Mouse (Mus musculus) brain, embryonic 14.5 days (tissue): ENCODE measurements around the gene Ssbp2.

Experiments used
- CTCF ChIP-seq: fragments of 200-500 bp; IDR thresholded peaks from 2 replicates; pipeline ENCODE4 v1.5.1; 2012; ENCODE audit warnings: inconsistent platforms, mild to moderate bottlenecking, moderate library complexity, borderline replicate concordance; ENCODE audit not compliant: insufficient read depth, insufficient read length; ENCODE audit errors: extremely low read depth
- POLR2A ChIP-seq: fragments of 200-500 bp; IDR thresholded peaks from 2 replicates; pipeline ENCODE4 v1.6.1; 2012; ENCODE audit warnings: mild to moderate bottlenecking, inconsistent platforms, borderline replicate concordance; ENCODE audit not compliant: poor library complexity, insufficient read depth, insufficient read length, severe bottlenecking; ENCODE audit errors: extremely low read depth

DNA sequence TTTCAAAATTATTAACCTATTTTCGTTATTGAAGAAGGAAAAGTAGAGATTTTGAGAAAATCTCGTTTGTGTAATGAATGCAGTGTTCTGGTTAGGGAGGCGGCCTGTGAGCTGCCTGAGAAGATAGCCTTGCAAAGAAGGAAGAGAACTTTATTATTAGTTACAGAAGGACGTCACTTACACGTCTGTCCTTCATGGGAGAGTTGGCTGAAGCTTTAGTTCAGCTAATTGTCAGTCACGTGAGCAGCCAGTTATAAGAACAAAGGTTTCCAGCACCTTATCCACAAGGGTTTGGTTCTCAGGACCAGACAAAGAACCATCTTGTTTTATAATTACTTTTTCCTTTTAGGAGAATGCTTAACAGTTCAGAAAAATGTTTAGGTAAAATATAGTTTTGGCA is 104.0 kb downstream of the Ssbp2 start:
- no peak for TF ChIP-seq CTCF
- TF ChIP-seq POLR2A: no peak
